Mouse (Mus musculus) adrenal gland, postnatal 4 days (tissue): ENCODE results near the gene Negr1. TPM values are rescaled to one million over a fixed set of nuclear protein-coding genes. Genes with fewer than 3 reads are reported as not detected.

Experiments used
- DNase-seq, 2 experiments: peaks; one replicate each; pipeline ENCODE4 v3.0.0; 2021 to 2022; ENCODE audit warnings: low spot score in 2 of 2, mixed read lengths in 2 of 2
- total RNA-seq, 2 experiments: library from RNA; stranded (reverse); gene quantifications; 2 replicates each; pipeline ENCODE4 v1.2.3; 2021

Negr1 gene
- total RNA-seq, 2 experiments from 2014 or later = 10.5 to 11.5 TPM

DNA sequence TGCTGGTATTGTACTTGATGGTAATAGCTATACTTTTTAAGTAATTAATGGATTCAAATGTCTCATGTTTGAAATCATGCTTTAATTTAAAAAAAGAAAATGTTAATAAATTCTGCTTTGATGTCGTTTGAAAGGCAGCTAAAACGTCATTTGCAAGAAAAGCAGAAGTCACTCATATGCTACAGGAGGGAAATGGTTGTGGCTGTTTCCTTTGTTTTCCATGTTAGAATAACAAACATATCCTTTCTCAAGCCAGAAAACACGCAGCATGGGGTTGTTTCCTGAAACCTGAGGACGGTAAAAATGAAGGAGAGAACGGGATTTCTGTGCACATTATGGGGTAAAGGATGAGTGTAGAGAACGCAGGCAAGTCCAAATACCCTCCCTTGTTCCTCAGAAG is 798.2 kb downstream of the Negr1 start:
- DNase-seq = no peak
